Mouse (Mus musculus) heart, postnatal 4 days (tissue): ENCODE results near the gene Ttc25. TPM values are rescaled to one million over a fixed set of nuclear protein-coding genes. Genes with fewer than 3 reads are reported as not detected.
A peak's percentile ranks its signal among the peaks of the same experiment; 100 is the strongest.
"Not testable (repeated sequence)": the region's sequence is repeated elsewhere in the genome, so short reads cannot be mapped to it uniquely, and the experiment has no call there.

ENCODE experiments used
- DNase-seq: peaks from one replicate; pipeline ENCODE4 v3.0.0; 2021
- total RNA-seq, 2 experiments: library from RNA; stranded (reverse); gene quantifications; 2 replicates each; pipeline ENCODE4 v1.2.3; 2021

Ttc25 gene
- total RNA-seq, 2 experiments from 2014 or later: 0.21 to 0.70 TPM

GRCm38 (mm10) chr11:100570430-100571201 is 25.2 kb downstream of the Ttc25 start:
- DNase-seq: peak; percentile 86

GRCm38 (mm10) chr11:100571202-100571567 is 25.8 kb downstream of the Ttc25 start:
- DNase-seq: no peak

GRCm38 (mm10) chr11:100574188-100574587 is 28.8 kb downstream of the Ttc25 start:
- DNase-seq: no peak

GRCm38 (mm10) chr11:100574708-100575483 is 29.5 kb downstream of the Ttc25 start, which contains the start of gene Cnp:
TSS of gene Cnp (plus strand) at chr11:100574904.
- DNase-seq: peak; percentile 84

- no peak for DNase-seq
These were observed 30.1 kb downstream of the Ttc25 start for GRCm38 (mm10) chr11:100575484-100575855.

GRCm38 (mm10) chr11:100576256-100576655 is 30.8 kb downstream of the Ttc25 start:
- DNase-seq: no peak

- no peak for DNase-seq
These were observed 32.6 kb downstream of the Ttc25 start for GRCm38 (mm10) chr11:100577852-100578599.

- no peak for DNase-seq
These were observed 33.9 kb downstream of the Ttc25 start for GRCm38 (mm10) chr11:100579116-100579799.

GRCm38 (mm10) chr11:100580275-100580674 is 34.9 kb downstream of the Ttc25 start:
- DNase-seq: no peak

- DNase-seq: peak; percentile 77
These were observed 36.3 kb downstream of the Ttc25 start for GRCm38 (mm10) chr11:100581756-100582155.

GRCm38 (mm10) chr11:100582413-100582812 is 37.0 kb downstream of the Ttc25 start:
- DNase-seq: not testable (repeated sequence)

- DNase-seq: no peak
These were observed 37.4 kb downstream of the Ttc25 start for GRCm38 (mm10) chr11:100582836-100583235.

- DNase-seq: no peak
These were observed 39.2 kb downstream of the Ttc25 start for GRCm38 (mm10) chr11:100584561-100584961.

- no peak for DNase-seq
These were observed 39.7 kb downstream of the Ttc25 start for GRCm38 (mm10) chr11:100585148-100585547.

GRCm38 (mm10) chr11:100588462-100588861 is 43.1 kb downstream of the Ttc25 start:
- DNase-seq: no peak

- no peak for DNase-seq
These were observed 47.1 kb downstream of the Ttc25 start for GRCm38 (mm10) chr11:100592346-100593046.

- DNase-seq: no peak
These were observed 49.2 kb downstream of the Ttc25 start for GRCm38 (mm10) chr11:100594608-100595007.

GRCm38 (mm10) chr11:100595533-100595932 is 50.1 kb downstream of the Ttc25 start:
- DNase-seq: no peak

GRCm38 (mm10) chr11:100598074-100598473 is 52.7 kb downstream of the Ttc25 start:
- no peak for DNase-seq

- DNase-seq: no peak
These were observed 56.0 kb downstream of the Ttc25 start for GRCm38 (mm10) chr11:100601372-100601771.

- DNase-seq: no peak
These were observed 57.7 kb downstream of the Ttc25 start for GRCm38 (mm10) chr11:100603155-100603554.

- DNase-seq: no peak
These were observed 58.4 kb downstream of the Ttc25 start for GRCm38 (mm10) chr11:100603813-100604212.
